Mouse (Mus musculus): ENCODE measurements around the gene Kif24. TPM values are rescaled to one million over a fixed set of nuclear protein-coding genes. Genes with fewer than 3 reads are reported as not detected.
"Not testable (repeated sequence)": the region's sequence is repeated elsewhere in the genome, so short reads cannot be mapped to it uniquely, and the experiment has no call there.

Kif24 gene
- total RNA-seq, 2 experiments from 2014 or later, result 1.5 to 1.6 TPM

DNA sequence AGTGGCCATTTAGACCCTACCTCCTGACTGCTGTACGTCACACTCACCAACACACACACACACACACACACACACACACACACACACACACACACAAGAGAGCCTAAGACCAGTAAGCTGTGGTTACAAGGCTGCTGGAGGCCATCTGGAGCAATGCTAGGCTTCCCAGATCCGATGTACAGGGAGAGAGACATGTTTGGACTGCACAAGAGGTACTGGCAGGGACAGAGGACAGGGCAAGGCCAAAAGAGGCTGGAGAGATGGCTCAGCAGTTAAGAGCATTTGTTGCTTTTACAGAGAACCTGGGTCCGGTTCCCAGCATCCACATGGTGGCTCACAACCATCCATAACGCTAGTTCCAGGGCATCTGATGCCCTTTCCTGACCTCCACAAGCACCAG lies 30.4 kb upstream of the Kif24 start:
- no peak for DNase-seq (ENCODE audit: extremely low spot score in 1 of 2, low spot score in 2 of 2)
- intact Hi-C loops (cut with DNase I), result no loop called here

- intact Hi-C loops (cut with DNase I), result no loop called here
- no peak for DNase-seq (ENCODE audit: extremely low spot score in 1 of 2, low spot score in 2 of 2)
These were observed 29.7 kb upstream of the Kif24 start for GRCm38 (mm10) chr4:41494378-41494777.

GRCm38 (mm10) chr4:41493464-41494116 lies 28.9 kb upstream of the Kif24 start:
- intact Hi-C loops (cut with DNase I), result no loop called here
- DNase-seq (ENCODE audit: extremely low spot score in 1 of 2, low spot score in 2 of 2), result no peak

GRCm38 (mm10) chr4:41492951-41493350 lies 28.3 kb upstream of the Kif24 start:
- intact Hi-C loops (cut with DNase I), result no loop called here
- DNase-seq (ENCODE audit: extremely low spot score in 1 of 2, low spot score in 2 of 2), result no peak

GRCm38 (mm10) chr4:41481601-41482017 lies 16.9 kb upstream of the Kif24 start:
- intact Hi-C loops (cut with DNase I), result no loop called here
- peak; percentile 40 to 62 for DNase-seq (ENCODE audit: extremely low spot score in 1 of 2, low spot score in 2 of 2)

DNA sequence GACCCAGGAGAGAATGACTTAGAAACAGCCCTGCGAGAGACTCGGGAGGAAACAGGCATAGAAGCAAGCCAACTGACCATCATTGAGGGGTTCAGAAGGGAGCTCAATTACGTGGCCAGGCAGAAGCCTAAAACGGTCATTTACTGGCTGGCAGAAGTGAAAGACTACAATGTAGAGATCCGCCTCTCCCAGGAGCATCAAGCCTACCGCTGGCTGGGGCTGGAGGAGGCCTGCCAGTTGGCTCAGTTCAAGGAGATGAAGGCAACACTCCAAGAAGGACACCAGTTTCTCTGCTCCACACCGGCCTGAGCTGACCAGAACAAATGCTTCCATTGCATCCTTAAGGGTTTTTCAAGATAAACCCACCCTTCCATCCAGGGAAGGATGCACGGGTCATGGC lies 15.6 kb upstream of the Kif24 start:
- DNase-seq (ENCODE audit: extremely low spot score in 1 of 2, low spot score in 2 of 2), result peak in 1 of 2 experiments; percentile 31
- intact Hi-C loops (cut with DNase I), result no loop called here

GRCm38 (mm10) chr4:41479456-41479804 lies 14.7 kb upstream of the Kif24 start:
- intact Hi-C loops (cut with DNase I), result no loop called here
- DNase-seq (ENCODE audit: extremely low spot score in 1 of 2, low spot score in 2 of 2), result no peak

DNA sequence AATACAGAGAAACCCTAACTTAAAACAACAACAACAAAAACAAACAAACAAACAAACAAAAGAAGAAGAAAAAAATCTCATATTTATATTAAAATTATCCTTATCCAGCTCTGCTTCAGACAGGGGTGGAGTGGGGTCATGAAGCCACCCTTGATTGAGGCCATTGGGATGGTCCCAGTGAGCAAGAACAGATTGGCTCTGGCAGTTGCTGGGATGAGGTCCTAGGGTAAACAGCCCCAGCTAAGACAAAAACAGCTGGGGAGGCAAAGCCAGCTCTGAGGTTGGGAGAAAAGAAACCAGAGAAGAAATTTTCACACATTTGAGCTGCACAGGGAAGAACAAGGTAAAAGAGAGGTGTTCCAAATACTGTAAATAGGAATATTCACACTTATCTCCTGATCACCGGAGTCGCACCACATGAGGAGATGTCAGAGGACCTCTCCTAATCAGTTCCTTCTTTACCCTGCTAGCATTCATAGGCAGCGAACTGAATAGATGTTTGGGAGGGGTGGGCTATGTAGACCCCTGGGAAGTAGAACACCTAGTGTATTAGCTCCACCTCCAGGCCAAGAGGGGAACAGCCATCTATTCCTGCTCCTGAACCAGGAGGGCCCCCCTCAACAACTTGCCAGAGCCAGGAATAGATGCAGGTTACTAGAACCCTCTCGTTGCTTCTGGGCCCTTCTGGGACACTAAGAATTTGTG lies 14.2 kb upstream of the Kif24 start:
- DNase-seq (ENCODE audit: extremely low spot score in 1 of 2, low spot score in 2 of 2), result no peak
- intact Hi-C loops (cut with DNase I), result no loop called here

- intact Hi-C loops (cut with DNase I), result no loop called here
- DNase-seq (ENCODE audit: extremely low spot score in 1 of 2, low spot score in 2 of 2), result no peak
These were observed 13.0 kb upstream of the Kif24 start for GRCm38 (mm10) chr4:41477648-41478160.

DNA sequence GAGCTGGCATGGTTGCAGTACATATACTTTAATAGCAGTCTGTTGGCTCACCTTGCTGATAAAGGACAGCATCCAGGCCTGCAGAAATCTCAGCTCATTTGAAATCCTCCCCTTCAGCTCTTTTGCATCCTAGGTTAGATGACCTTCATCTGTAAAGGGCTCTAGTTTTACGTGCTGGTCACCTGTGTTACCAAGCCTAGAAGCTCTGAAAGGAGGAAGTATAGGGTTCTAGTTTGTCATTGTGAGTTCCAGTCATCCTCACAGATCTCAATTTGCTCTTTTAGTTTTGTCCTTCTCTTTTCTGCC lies 6.7 kb upstream of the Kif24 start:
- intact Hi-C loops (cut with DNase I), result no loop called here
- no peak for DNase-seq (ENCODE audit: extremely low spot score in 1 of 2, low spot score in 2 of 2)

DNA sequence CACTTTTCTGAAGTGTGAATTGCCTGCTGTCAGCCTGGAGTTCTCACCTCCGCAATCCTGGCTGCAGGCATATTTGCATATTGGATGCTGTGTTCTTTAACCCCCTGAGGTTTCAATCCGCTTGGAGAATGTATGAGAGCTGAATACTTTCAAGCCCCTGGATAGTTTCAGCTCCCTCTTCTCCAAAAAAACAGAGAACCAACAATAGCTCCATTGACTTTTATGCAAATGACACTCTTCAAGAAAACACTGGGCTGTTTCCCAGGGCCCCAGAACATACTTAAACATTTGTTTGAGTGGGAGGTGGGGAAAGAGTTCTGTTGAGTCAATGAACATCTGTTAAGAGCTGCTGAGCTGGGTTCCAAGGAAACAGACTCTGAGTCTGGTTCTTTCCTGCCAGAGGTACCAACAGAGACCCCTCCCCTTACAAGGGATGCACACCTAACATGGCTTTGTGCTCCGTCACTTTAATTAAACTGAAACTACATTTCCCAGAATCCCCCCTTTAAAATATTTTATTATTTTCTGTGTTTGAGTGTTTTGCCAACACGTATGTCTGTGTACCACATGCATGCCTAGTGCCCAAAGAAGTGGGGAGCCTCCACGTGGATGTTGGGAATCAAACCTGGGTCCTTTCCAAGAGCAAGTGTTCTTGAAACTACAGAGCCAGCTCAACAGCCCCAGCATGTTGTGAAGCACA lies 6.1 kb upstream of the Kif24 start:
- peak in 1 of 2 experiments; percentile 60 for DNase-seq (ENCODE audit: extremely low spot score in 1 of 2, low spot score in 2 of 2)
- intact Hi-C loops (cut with DNase I), result no loop called here

DNA sequence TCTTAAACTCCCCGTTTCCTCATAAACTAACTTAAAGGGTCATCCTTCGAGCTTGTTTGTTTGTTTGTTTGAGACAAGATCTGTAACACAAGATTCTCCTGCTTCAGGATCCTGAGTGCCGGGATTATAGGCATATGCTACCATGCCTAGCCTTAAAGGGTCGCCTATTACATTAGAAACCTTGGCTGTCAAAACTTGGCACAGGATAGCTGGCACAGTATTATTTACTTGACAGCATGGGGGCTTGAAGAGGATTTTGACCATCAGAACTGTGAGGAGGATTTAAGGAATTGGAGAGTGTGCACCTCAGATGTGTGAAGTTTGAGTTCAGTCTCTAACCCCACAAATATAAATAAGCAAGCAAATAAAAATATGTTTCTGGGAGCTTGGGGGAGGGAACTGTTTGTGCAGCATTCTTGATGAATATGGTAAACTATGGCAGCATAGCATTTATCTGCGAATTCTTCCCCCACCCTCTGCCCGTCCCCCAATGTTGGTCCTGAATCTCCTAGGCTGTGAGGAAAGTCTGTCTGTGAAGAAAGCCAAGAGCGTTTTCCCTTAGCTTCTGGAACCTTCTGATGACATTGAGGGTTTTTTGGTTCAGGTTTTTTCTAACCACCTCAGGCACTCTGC lies 5.5 kb upstream of the Kif24 start:
- DNase-seq (ENCODE audit: extremely low spot score in 1 of 2, low spot score in 2 of 2), result no peak
- intact Hi-C loops (cut with DNase I), result no loop called here

DNA sequence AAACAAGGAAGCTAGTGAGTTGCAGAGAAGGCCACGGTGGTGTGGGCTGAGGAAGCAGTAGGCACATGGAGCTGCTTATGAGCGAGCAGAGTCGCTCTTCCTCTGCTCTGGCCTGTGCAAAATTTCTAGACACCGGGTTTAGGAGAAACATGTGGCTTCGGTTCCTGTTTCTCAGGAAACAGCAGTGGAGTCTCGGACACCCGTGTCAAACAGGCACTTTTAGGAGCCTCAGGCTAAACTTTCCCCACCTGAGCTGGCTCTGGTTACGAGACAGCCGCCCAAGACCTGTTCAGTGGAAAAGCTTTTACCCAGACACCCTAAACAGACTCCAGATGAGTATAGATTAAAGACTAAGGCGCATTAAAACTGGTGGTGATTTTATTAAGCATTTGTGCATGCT lies 4.5 kb upstream of the Kif24 start:
- intact Hi-C loops (cut with DNase I), result loop anchor here (2.0 to 5.0 kb wide), 3 partner anchors 38 to 240 kb away; no protein-coding TSS in a partner anchor
- DNase-seq (ENCODE audit: extremely low spot score in 1 of 2, low spot score in 2 of 2), result no peak

DNA sequence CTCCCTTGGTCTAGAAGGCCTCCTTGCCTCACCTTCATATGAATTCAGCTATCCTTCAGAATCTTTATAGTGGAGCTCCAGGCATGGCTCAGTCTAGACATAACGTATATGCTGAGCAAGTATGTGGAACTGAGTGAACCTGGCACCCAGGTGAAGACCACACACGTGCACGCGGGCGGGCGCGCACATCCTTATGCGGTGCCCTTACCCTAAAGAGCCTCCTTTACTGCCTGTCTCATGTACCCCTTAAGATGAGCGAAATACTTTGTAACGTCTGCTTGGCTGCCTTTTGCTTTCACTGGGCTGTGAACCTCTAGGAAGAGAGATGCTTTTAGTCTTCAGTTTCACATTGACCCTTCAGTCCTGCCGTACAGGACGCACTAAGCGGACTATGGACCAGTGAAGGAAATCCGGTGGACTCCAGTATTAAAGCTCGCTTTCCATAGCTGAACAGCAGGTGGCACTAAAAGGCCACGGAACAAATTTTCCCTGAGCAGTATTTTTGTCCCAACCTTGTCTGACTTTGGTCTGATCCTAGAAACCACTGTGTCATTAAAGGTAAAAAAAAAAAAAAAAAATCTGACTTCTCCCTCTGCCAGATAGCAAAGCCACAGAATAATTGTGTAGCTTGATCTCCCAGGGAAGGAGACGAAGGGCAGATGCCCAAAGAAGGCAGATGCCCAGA lies 3.9 kb upstream of the Kif24 start:
- intact Hi-C loops (cut with DNase I), result loop anchor here (2.0 to 5.0 kb wide), 3 partner anchors 39 to 240 kb away; no protein-coding TSS in a partner anchor
- DNase-seq (ENCODE audit: extremely low spot score in 1 of 2, low spot score in 2 of 2), result peak; percentile 58 to 62

DNA sequence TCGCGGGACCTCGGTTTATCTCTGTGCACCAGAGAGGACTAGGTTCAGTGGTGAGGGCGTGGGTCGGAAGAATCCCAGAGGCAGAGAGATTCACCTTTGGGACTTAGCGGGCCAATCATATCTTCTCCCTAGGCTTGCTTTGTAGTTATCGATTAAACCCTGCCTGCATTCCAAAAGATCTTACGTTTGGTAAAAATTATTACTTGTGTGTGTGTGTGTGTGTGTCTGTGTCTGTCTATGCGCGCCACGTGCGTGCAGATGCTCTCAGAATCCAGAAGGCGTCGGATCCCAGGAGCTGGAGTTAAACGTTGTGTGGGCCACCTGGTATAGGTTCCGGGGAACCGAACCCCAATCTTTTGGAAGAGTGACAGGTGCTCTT lies 589 bp upstream of the Kif24 start:
- DNase-seq (ENCODE audit: extremely low spot score in 1 of 2, low spot score in 2 of 2), result no peak
- intact Hi-C loops (cut with DNase I), result loop anchor here (5.0 kb wide), 2 partner anchors 42 to 152 kb away; no protein-coding TSS in a partner anchor

DNA sequence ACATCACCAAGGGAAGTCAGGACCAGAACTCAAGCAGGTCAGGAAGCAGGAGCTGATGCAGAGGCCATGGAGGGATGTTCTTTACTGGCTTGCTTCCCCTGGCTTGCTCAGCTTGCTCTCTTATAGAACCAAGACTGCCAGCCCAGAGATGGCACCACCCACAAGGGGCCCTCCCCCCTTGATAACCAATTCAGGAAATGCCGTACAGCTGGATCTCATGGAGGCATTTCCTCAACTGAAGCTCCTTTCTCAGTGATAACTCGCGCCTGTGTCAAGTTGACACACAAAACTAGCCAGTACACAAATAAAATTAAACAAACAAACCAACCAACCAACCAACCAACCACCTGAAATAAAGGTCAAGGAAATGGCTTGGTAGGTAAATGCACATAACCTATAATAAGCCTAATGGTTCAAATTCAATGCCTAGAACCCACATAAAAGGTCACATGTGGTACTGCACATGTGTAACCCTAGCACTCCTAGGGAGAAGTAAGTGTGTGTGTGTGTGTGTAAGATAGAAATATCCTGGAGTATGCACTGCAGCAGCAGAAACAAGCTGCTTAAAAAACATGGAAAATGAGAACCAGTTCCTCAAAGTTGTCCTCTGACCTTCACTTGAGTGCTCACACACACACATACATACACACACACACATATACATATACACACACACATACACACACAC lies 1.5 kb downstream of the Kif24 start:
- DNase-seq (ENCODE audit: extremely low spot score in 1 of 2, low spot score in 2 of 2); intact Hi-C loops (cut with DNase I): not testable (repeated sequence)

- intact Hi-C loops (cut with DNase I), result no loop called here
These were observed 4.0 kb downstream of the Kif24 start for GRCm38 (mm10) chr4:41460690-41461089.

DNA sequence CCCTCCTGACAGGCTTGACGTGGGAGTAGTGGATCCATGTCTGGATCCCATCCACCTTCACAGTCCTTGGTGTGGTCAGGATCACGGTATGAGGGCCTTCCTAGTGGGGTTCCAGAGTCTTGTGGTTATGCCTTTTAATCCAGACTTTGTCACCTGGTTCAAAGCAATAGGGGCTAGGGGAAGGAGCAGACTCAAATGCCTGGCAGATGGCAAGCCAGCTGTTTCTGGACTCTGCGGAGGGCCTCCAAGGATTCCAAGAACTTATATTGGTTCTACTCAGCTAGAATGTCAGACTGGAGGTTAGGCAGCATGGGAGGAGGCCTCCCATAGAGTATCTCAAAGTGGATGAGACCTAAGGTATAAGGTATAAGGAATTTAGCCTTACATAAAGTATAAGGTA lies 17.1 kb downstream of the Kif24 start:
- intact Hi-C loops (cut with DNase I), result no loop called here

More at GRCm38 (mm10) chr4:41460690-41461089, 4.0 kb downstream of the Kif24 start:
- DNase-seq (ENCODE audit: extremely low spot score in 1 of 2, low spot score in 2 of 2), result no peak

More for the DNA sequence above, 17.1 kb downstream of the Kif24 start:
- DNase-seq (ENCODE audit: extremely low spot score in 1 of 2, low spot score in 2 of 2), result no peak

Data from left cerebral cortex, postnatal 10 days (tissue).